Mouse (Mus musculus) heart, adult 2 months (tissue): ENCODE results near the gene Mad2l2.

ENCODE experiments used
- CTCF ChIP-seq: fragments of 200-600 bp; IDR thresholded peaks from 2 replicates; pipeline ENCODE4 v1.8.1; 2022; ENCODE audit warnings: antibody characterized with exemption, mild to moderate bottlenecking, moderate library complexity
- POLR2A ChIP-seq: fragments of 200-500 bp; IDR thresholded peaks from 2 replicates; pipeline ENCODE4 v1.6.1; 2011; ENCODE audit warnings: mild to moderate bottlenecking, low read depth, low read length, control low read depth; ENCODE audit not compliant: insufficient read depth

GRCm38 (mm10) chr4:148083176-148083899 lies 46.8 kb upstream of the Mad2l2 start:
- TF ChIP-seq POLR2A (no peak), CTCF (no peak)
